Mouse (Mus musculus): ENCODE data around the gene Vti1a. TPM values are rescaled to one million over a fixed set of nuclear protein-coding genes. Genes with fewer than 3 reads are reported as not detected.

The Vti1a gene
- polyA plus RNA-seq, 1 experiment from 2014 or later = 27.4 TPM

- no peak overlapping the region for H3K27ac ChIP-seq (ENCODE audit: low read length)
- ATAC-seq = no peak
- no peak overlapping the region for H3K4me2 ChIP-seq (ENCODE audit: low read depth, low read length)
- no peak overlapping the region for H3K9ac ChIP-seq (ENCODE audit: low read depth, low read length)
- no peaks in the 10 kb centered on the region for H3K36me3 ChIP-seq (ENCODE audit: control insufficient read depth, insufficient read depth, low read length)
- no peaks in the 10 kb centered on the region for H3K9me3 ChIP-seq (ENCODE audit: control insufficient read depth, low read length)
- 83% methylated on average over 6 of the region's 6 CpGs for WGBS
- no peak overlapping the region for H3K4me3 ChIP-seq (ENCODE audit: low read length)
- H3K4me1 ChIP-seq (ENCODE audit: control insufficient read depth, insufficient read depth, low read length) = peaks cover 14% of the 10 kb centered on the region
- no peaks in the 10 kb centered on the region for H3K27me3 ChIP-seq (replicated peaks; ENCODE audit: control insufficient read depth, insufficient read depth, low read length)
These were observed 324.2 kb downstream of the Vti1a start for GRCm38 (mm10) chr19:55640251-55640650.

GRCm38 (mm10) chr19:55641891-55642290, 325.8 kb downstream of the Vti1a start:
- no peaks in the 10 kb centered on the region for H3K9me3 ChIP-seq (ENCODE audit: control insufficient read depth, low read length)
- 90% methylated on average over 2 of the region's 2 CpGs for WGBS

GRCm38 (mm10) chr19:55642361-55642760, 326.3 kb downstream of the Vti1a start:
- H3K9ac ChIP-seq (ENCODE audit: low read depth, low read length) = no peak overlapping the region
- H3K4me2 ChIP-seq (ENCODE audit: low read depth, low read length) = no peak overlapping the region
- 69% methylated on average over 11 of the region's 11 CpGs for WGBS
- H3K27me3 ChIP-seq (replicated peaks; ENCODE audit: control insufficient read depth, insufficient read depth, low read length) = no peaks in the 10 kb centered on the region
- no peak for ATAC-seq
- no peak overlapping the region for H3K4me3 ChIP-seq (ENCODE audit: low read length)
- H3K9me3 ChIP-seq (ENCODE audit: control insufficient read depth, low read length) = no peaks in the 10 kb centered on the region
- no peaks in the 10 kb centered on the region for H3K36me3 ChIP-seq (ENCODE audit: control insufficient read depth, insufficient read depth, low read length)
- H3K4me1 ChIP-seq (ENCODE audit: control insufficient read depth, insufficient read depth, low read length) = peaks cover 14% of the 10 kb centered on the region
- no peak overlapping the region for H3K27ac ChIP-seq (ENCODE audit: low read length)

More at GRCm38 (mm10) chr19:55641891-55642290, 325.8 kb downstream of the Vti1a start:
- peaks cover 14% of the 10 kb centered on the region for H3K4me1 ChIP-seq (ENCODE audit: control insufficient read depth, insufficient read depth, low read length)
- H3K36me3 ChIP-seq (ENCODE audit: control insufficient read depth, insufficient read depth, low read length) = no peaks in the 10 kb centered on the region
- H3K9ac ChIP-seq (ENCODE audit: low read depth, low read length) = no peak overlapping the region
- H3K4me2 ChIP-seq (ENCODE audit: low read depth, low read length) = no peak overlapping the region
- H3K27ac ChIP-seq (ENCODE audit: low read length) = no peak overlapping the region
- ATAC-seq = no peak
- no peak overlapping the region for H3K4me3 ChIP-seq (ENCODE audit: low read length)
- H3K27me3 ChIP-seq (replicated peaks; ENCODE audit: control insufficient read depth, insufficient read depth, low read length) = no peaks in the 10 kb centered on the region

- H3K9me3 ChIP-seq (ENCODE audit: control insufficient read depth, low read length) = no peaks in the 10 kb centered on the region
- H3K27me3 ChIP-seq (replicated peaks; ENCODE audit: control insufficient read depth, insufficient read depth, low read length) = no peaks in the 10 kb centered on the region
- peak; percentile 74 for ATAC-seq
- WGBS = 17% methylated on average over 14 of the region's 14 CpGs
- no peaks in the 10 kb centered on the region for H3K36me3 ChIP-seq (ENCODE audit: control insufficient read depth, insufficient read depth, low read length)
- peak overlapping the region; percentile 63 for H3K9ac ChIP-seq (ENCODE audit: low read depth, low read length)
- peaks cover 14% of the 10 kb centered on the region for H3K4me1 ChIP-seq (ENCODE audit: control insufficient read depth, insufficient read depth, low read length)
- H3K27ac ChIP-seq (ENCODE audit: low read length) = peak overlapping the region; percentile 37; the same call in 1 of the 2 replicates
- peak overlapping the region; percentile 50 for H3K4me3 ChIP-seq (ENCODE audit: low read length)
- peak overlapping the region; percentile 69 for H3K4me2 ChIP-seq (ENCODE audit: low read depth, low read length)
These were observed 327.3 kb downstream of the Vti1a start for GRCm38 (mm10) chr19:55643288-55643901.

GRCm38 (mm10) chr19:55643931-55644330, 327.8 kb downstream of the Vti1a start:
- Histone ChIP-seq H3K9ac (ENCODE audit: low read depth, low read length) (no peak overlapping the region; the same call in 1 of the 2 replicates), H3K4me1 (ENCODE audit: control insufficient read depth, insufficient read depth, low read length) (peaks cover 14% of the 10 kb centered on the region), H3K27ac (ENCODE audit: low read length) (no peak overlapping the region), H3K9me3 (ENCODE audit: control insufficient read depth, low read length) (no peaks in the 10 kb centered on the region), H3K27me3 (replicated peaks; ENCODE audit: control insufficient read depth, insufficient read depth, low read length) (no peaks in the 10 kb centered on the region), H3K4me2 (ENCODE audit: low read depth, low read length) (peak overlapping the region; percentile 69), H3K4me3 (ENCODE audit: low read length) (peak overlapping the region; percentile 50), H3K36me3 (ENCODE audit: control insufficient read depth, insufficient read depth, low read length) (no peaks in the 10 kb centered on the region)
- ATAC-seq = no peak
- 73% methylated on average over 13 of the region's 13 CpGs for WGBS

- ATAC-seq = no peak
- Histone ChIP-seq H3K27ac (ENCODE audit: low read length) (no peak overlapping the region), H3K27me3 (replicated peaks; ENCODE audit: control insufficient read depth, insufficient read depth, low read length) (no peaks in the 10 kb centered on the region), H3K4me1 (ENCODE audit: control insufficient read depth, insufficient read depth, low read length) (no peaks in the 10 kb centered on the region), H3K9ac (ENCODE audit: low read depth, low read length) (no peak overlapping the region), H3K36me3 (ENCODE audit: control insufficient read depth, insufficient read depth, low read length) (no peaks in the 10 kb centered on the region), H3K9me3 (ENCODE audit: control insufficient read depth, low read length) (no peaks in the 10 kb centered on the region), H3K4me3 (ENCODE audit: low read length) (no peak overlapping the region), H3K4me2 (ENCODE audit: low read depth, low read length) (no peak overlapping the region)
- WGBS = 93% methylated on average over 10 of the region's 10 CpGs
These were observed 333.3 kb downstream of the Vti1a start for GRCm38 (mm10) chr19:55649363-55649762.

- Histone ChIP-seq H3K4me1 (ENCODE audit: control insufficient read depth, insufficient read depth, low read length) (no peaks in the 10 kb centered on the region), H3K36me3 (ENCODE audit: control insufficient read depth, insufficient read depth, low read length) (no peaks in the 10 kb centered on the region), H3K4me3 (ENCODE audit: low read length) (no peak overlapping the region), H3K27me3 (replicated peaks; ENCODE audit: control insufficient read depth, insufficient read depth, low read length) (no peaks in the 10 kb centered on the region), H3K9me3 (ENCODE audit: control insufficient read depth, low read length) (no peaks in the 10 kb centered on the region), H3K9ac (ENCODE audit: low read depth, low read length) (no peak overlapping the region), H3K4me2 (ENCODE audit: low read depth, low read length) (no peak overlapping the region), H3K27ac (ENCODE audit: low read length) (no peak overlapping the region)
- ATAC-seq = 0 out of 2 replicates have a peak, but pooled peaks have one; percentile 31
- WGBS = 71% methylated on average over 9 of the region's 9 CpGs
These were observed 334.9 kb downstream of the Vti1a start for GRCm38 (mm10) chr19:55651017-55651416.

- no peaks in the 10 kb centered on the region for H3K36me3 ChIP-seq (ENCODE audit: control insufficient read depth, insufficient read depth, low read length)
- H3K4me2 ChIP-seq (ENCODE audit: low read depth, low read length) = no peak overlapping the region
- 86% methylated on average over 7 of the region's 7 CpGs for WGBS
- no peaks in the 10 kb centered on the region for H3K4me1 ChIP-seq (ENCODE audit: control insufficient read depth, insufficient read depth, low read length)
- H3K4me3 ChIP-seq (ENCODE audit: low read length) = no peak overlapping the region
- no peak overlapping the region for H3K9ac ChIP-seq (ENCODE audit: low read depth, low read length)
- ATAC-seq = no peak
- H3K27me3 ChIP-seq (replicated peaks; ENCODE audit: control insufficient read depth, insufficient read depth, low read length) = no peaks in the 10 kb centered on the region
- no peaks in the 10 kb centered on the region for H3K9me3 ChIP-seq (ENCODE audit: control insufficient read depth, low read length)
- no peak overlapping the region for H3K27ac ChIP-seq (ENCODE audit: low read length)
These were observed 336.7 kb downstream of the Vti1a start for GRCm38 (mm10) chr19:55652693-55653265.

- H3K27me3 ChIP-seq (replicated peaks; ENCODE audit: control insufficient read depth, insufficient read depth, low read length) = no peaks in the 10 kb centered on the region
- H3K9me3 ChIP-seq (ENCODE audit: control insufficient read depth, low read length) = no peaks in the 10 kb centered on the region
- H3K4me1 ChIP-seq (ENCODE audit: control insufficient read depth, insufficient read depth, low read length) = no peaks in the 10 kb centered on the region
- ATAC-seq = no peak
- no peak overlapping the region for H3K4me2 ChIP-seq (ENCODE audit: low read depth, low read length)
- H3K4me3 ChIP-seq (ENCODE audit: low read length) = no peak overlapping the region
- H3K36me3 ChIP-seq (ENCODE audit: control insufficient read depth, insufficient read depth, low read length) = no peaks in the 10 kb centered on the region
- no peak overlapping the region for H3K9ac ChIP-seq (ENCODE audit: low read depth, low read length)
- 86% methylated on average over 11 of the region's 11 CpGs for WGBS
- no peak overlapping the region for H3K27ac ChIP-seq (ENCODE audit: low read length)
These were observed 344.1 kb downstream of the Vti1a start for GRCm38 (mm10) chr19:55660165-55660564.
